Mouse (Mus musculus): ENCODE data around the gene Cd59b. TPM values are rescaled to one million over a fixed set of nuclear protein-coding genes. Genes with fewer than 3 reads are reported as not detected.

Gene Cd59b
- polyA plus RNA-seq, 1 experiment from 2014 or later = 3.0 TPM

GRCm38 (mm10) chr2:104133042-104133810 is 63.6 kb downstream of the Cd59b start:
- no peaks in the 10 kb centered on the region for H3K27me3 ChIP-seq (replicated peaks; ENCODE audit: control insufficient read depth, insufficient read depth, low read length)

GRCm38 (mm10) chr2:104134150-104135056 is 64.8 kb downstream of the Cd59b start:
- no peak overlapping the region for H3K4me2 ChIP-seq (ENCODE audit: low read length)
- ATAC-seq = peak; percentile 87
- no peak overlapping the region for H3K9ac ChIP-seq (ENCODE audit: low read depth, low read length)
- H3K9me3 ChIP-seq (ENCODE audit: control insufficient read depth, low read length) = no peaks in the 10 kb centered on the region
- no peaks in the 10 kb centered on the region for H3K27me3 ChIP-seq (replicated peaks; ENCODE audit: control insufficient read depth, insufficient read depth, low read length)
- H3K27ac ChIP-seq (ENCODE audit: low read depth, low read length) = no peak overlapping the region
- H3K4me3 ChIP-seq (ENCODE audit: low read length) = no peak overlapping the region
- no peaks in the 10 kb centered on the region for H3K36me3 ChIP-seq (ENCODE audit: control insufficient read depth, insufficient read depth, low read length)
- no peaks in the 10 kb centered on the region for H3K4me1 ChIP-seq (ENCODE audit: control insufficient read depth, insufficient read depth, low read depth, low read length)
- WGBS = 50% methylated on average over 8 of the region's 8 CpGs

More at GRCm38 (mm10) chr2:104133042-104133810, 63.6 kb downstream of the Cd59b start:
- no peaks in the 10 kb centered on the region for H3K36me3 ChIP-seq (ENCODE audit: control insufficient read depth, insufficient read depth, low read length)
- ATAC-seq = no peak
- 45% methylated on average over 12 of the region's 12 CpGs for whole genome bisulfite sequencing
- no peak overlapping the region for H3K27ac ChIP-seq (ENCODE audit: low read depth, low read length)
- H3K4me2 ChIP-seq (ENCODE audit: low read length) = no peak overlapping the region
- no peaks in the 10 kb centered on the region for H3K9me3 ChIP-seq (ENCODE audit: control insufficient read depth, low read length)
- H3K4me3 ChIP-seq (ENCODE audit: low read length) = no peak overlapping the region
- H3K9ac ChIP-seq (ENCODE audit: low read depth, low read length) = no peak overlapping the region
- H3K4me1 ChIP-seq (ENCODE audit: control insufficient read depth, insufficient read depth, low read depth, low read length) = no peaks in the 10 kb centered on the region

GRCm38 (mm10) chr2:104135920-104136319 is 66.3 kb downstream of the Cd59b start:
- no peak overlapping the region for H3K4me3 ChIP-seq (ENCODE audit: low read length)
- no peaks in the 10 kb centered on the region for H3K4me1 ChIP-seq (ENCODE audit: control insufficient read depth, insufficient read depth, low read depth, low read length)
- H3K27me3 ChIP-seq (replicated peaks; ENCODE audit: control insufficient read depth, insufficient read depth, low read length) = no peaks in the 10 kb centered on the region
- 63% methylated on average over 2 of the region's 2 CpGs for WGBS
- H3K9me3 ChIP-seq (ENCODE audit: control insufficient read depth, low read length) = no peaks in the 10 kb centered on the region
- H3K27ac ChIP-seq (ENCODE audit: low read depth, low read length) = no peak overlapping the region
- H3K9ac ChIP-seq (ENCODE audit: low read depth, low read length) = no peak overlapping the region
- ATAC-seq = no peak
- no peaks in the 10 kb centered on the region for H3K36me3 ChIP-seq (ENCODE audit: control insufficient read depth, insufficient read depth, low read length)
- H3K4me2 ChIP-seq (ENCODE audit: low read length) = no peak overlapping the region

Other genes with a start within 250 kb of the Cd59b start
- 30.9 TPM in 2 replicates for gene Lmo2, start 111.9 kb upstream of the Cd59b start, polyA plus RNA-seq (2015; fragmentation: Nextera tagmentation; extraction: Ambion mirVana)
- gene Fbxo3, start 42.1 kb upstream of the Cd59b start, polyA plus RNA-seq (2015; fragmentation: Nextera tagmentation; extraction: Ambion mirVana) = 74.0 and 77.8 TPM in 2 replicates
- 2.3 and 2.8 TPM in 2 replicates for gene 4931422A03Rik, start 41.5 kb upstream of the Cd59b start, polyA plus RNA-seq (2015; fragmentation: Nextera tagmentation; extraction: Ambion mirVana)
- not detected in 2 replicates for gene Gm10912, start 4.0 kb upstream of the Cd59b start, polyA plus RNA-seq (2015; fragmentation: Nextera tagmentation; extraction: Ambion mirVana)
- not detected in 2 replicates for gene Gm10799, start 1.3 kb upstream of the Cd59b start, polyA plus RNA-seq (2015; fragmentation: Nextera tagmentation; extraction: Ambion mirVana)
- 15.3 and 18.4 TPM in 2 replicates for gene Cd59a, start 26.0 kb downstream of the Cd59b start, polyA plus RNA-seq (2015; fragmentation: Nextera tagmentation; extraction: Ambion mirVana)
- not detected in 2 replicates for gene A930018P22Rik, start 52.9 kb downstream of the Cd59b start, polyA plus RNA-seq (2015; fragmentation: Nextera tagmentation; extraction: Ambion mirVana)

Data from hindbrain, embryonic 16.5 days (tissue).